Mouse (Mus musculus) midbrain, embryonic 13.5 days (tissue): ENCODE results near the gene Mageb18. TPM values are rescaled to one million over a fixed set of nuclear protein-coding genes. Genes with fewer than 3 reads are reported as not detected.

Experiments used
- ATAC-seq: fragments of 200-750 bp; cut with Nextera tagmentation; 2 replicates; pipeline ENCODE4 v1.8.0; 2017; ENCODE audit warnings: mild to moderate bottlenecking, moderate TSS enrichment, moderate library complexity
- H3K27ac ChIP-seq: fragments of 300-500 bp; sonication (generic); 2 replicates; pipeline ENCODE4 v1.5.1; 2015; ENCODE audit warnings: inconsistent platforms, mild to moderate bottlenecking, moderate library complexity
- H3K27me3 ChIP-seq: fragments of 300-500 bp; sonication (generic); 2 replicates; pipeline ENCODE4 v1.6.1; 2015; ENCODE audit warnings: mild to moderate bottlenecking, inconsistent platforms
- H3K36me3 ChIP-seq: fragments of 300-500 bp; sonication (generic); 2 replicates; pipeline ENCODE4 v1.6.1; 2015; ENCODE audit warnings: mild to moderate bottlenecking, inconsistent platforms
- H3K4me1 ChIP-seq: fragments of 300-500 bp; sonication (generic); replicated peaks from 2 replicates; pipeline ENCODE4 v1.6.1; 2015; ENCODE audit warnings: inconsistent platforms
- H3K4me2 ChIP-seq: fragments of 300-500 bp; sonication (generic); replicated peaks from 2 replicates; pipeline ENCODE4 v1.6.1; 2015; ENCODE audit warnings: moderate library complexity, mild to moderate bottlenecking, inconsistent platforms
- H3K4me3 ChIP-seq: fragments of 300-500 bp; sonication (generic); replicated peaks from 2 replicates; pipeline ENCODE4 v1.5.1; 2015; ENCODE audit warnings: mild to moderate bottlenecking, inconsistent platforms
- H3K9ac ChIP-seq: fragments of 300-500 bp; sonication (generic); replicated peaks from 2 replicates; pipeline ENCODE4 v1.6.1; 2015; ENCODE audit warnings: mild to moderate bottlenecking, inconsistent platforms
- H3K9me3 ChIP-seq: fragments of 300-500 bp; sonication (generic); 2 replicates; pipeline ENCODE4 v1.6.1; 2016; ENCODE audit warnings: mild to moderate bottlenecking, inconsistent platforms
- WGBS: fragments of 180-500 bp; shearing (Covaris S2); methylation state at CpG from one replicate; pipeline ENCODE4 v1.1.7; 2015; 5-methylcytosine and 5-hydroxymethylcytosine counted together
- polyA plus RNA-seq: library from polyadenylated mRNA; unstranded; fragments of >200 nt; fragmentation: Nextera tagmentation; extraction: Ambion mirVana; gene quantifications from 2 replicates; pipeline ENCODE4 v1.2.1, GENCODE M21; 2015

Mageb18 gene
- polyA plus RNA-seq, 1 experiment from 2014 or later: not detected

DNA sequence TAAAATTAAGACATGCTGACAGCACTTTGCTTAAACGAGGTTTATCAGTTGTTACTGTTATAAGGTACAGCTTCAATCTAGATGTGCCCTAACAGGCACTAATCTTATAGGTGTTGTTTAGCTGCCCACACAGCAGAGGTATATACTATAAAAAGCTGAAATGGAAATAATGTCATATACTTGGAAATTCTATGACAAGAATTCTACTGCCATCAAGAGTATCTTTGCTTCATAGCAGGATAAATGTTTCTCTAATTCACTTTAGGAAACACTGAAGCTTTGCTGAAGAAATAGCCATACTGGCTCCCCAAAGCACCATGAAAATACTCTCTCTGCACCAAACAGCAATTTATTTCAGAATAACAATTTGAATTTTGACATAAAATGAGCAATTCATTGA, 265.9 kb downstream of the Mageb18 start:
- Histone ChIP-seq H3K9ac (no peak overlapping the region), H3K4me2 (no peak overlapping the region), H3K27me3 (no peaks in the 10 kb centered on the region), H3K4me1 (no peaks in the 10 kb centered on the region), H3K36me3 (no peaks in the 10 kb centered on the region), H3K4me3 (no peak overlapping the region), H3K27ac (no peak overlapping the region), H3K9me3 (no peaks in the 10 kb centered on the region)
- 68% methylated on average over 1 of the region's 1 CpGs for WGBS
- ATAC-seq: no peak

DNA sequence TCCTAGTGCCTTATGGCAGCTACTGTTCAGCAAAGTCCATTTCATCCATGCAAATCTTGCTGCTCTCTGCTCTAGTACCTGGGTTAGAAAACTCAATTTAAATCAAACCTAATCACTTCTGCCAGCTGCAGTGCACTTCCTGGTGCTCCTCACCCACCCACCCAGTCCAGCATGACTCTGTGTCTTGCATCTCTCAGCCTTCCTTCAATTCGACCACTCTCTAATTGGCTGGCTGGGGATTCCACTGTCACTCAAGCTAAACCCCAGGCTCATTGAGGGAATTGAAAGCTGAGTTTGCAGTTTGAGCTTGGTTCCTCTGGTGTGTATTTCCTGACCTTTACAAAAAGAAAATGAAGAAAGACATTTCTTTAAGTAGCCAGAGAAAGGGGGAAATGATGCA, 275.8 kb downstream of the Mageb18 start:
- ATAC-seq: no peak
- Histone ChIP-seq H3K36me3 (no peaks in the 10 kb centered on the region), H3K27ac (no peak overlapping the region), H3K4me2 (no peak overlapping the region), H3K9ac (no peak overlapping the region), H3K9me3 (no peaks in the 10 kb centered on the region), H3K27me3 (no peaks in the 10 kb centered on the region), H3K4me1 (no peaks in the 10 kb centered on the region), H3K4me3 (no peak overlapping the region)
- 43% methylated on average over 1 of the region's 1 CpGs for WGBS

DNA sequence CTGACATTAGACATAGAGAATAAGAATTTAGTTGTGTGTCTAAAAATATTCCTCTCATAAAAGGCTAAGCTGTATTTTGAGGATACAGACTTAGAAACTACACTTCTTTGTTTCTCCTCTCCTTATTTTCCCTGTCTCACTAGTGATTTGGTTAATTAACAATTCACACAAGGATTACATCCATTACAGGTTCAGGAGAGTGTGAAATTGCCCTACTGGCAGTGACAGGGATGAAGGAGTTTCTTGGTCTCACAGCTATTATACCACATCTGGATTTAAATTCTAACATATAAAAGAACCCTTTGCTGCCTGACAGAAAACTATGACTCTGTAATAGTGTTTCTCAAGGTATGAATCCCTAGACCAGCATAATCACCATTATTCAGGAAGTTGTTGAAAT, 318.8 kb downstream of the Mageb18 start:
- Histone ChIP-seq H3K27me3 (no peaks in the 10 kb centered on the region), H3K4me3 (no peak overlapping the region), H3K27ac (no peak overlapping the region), H3K9ac (no peak overlapping the region), H3K9me3 (no peaks in the 10 kb centered on the region), H3K4me1 (no peaks in the 10 kb centered on the region), H3K36me3 (no peaks in the 10 kb centered on the region), H3K4me2 (no peak overlapping the region)
- no peak for ATAC-seq

Other genes starting within 250 kb of the Mageb18 start
- not detected in 2 replicates for gene Gm5941, start 109.6 kb downstream of the Mageb18 start, polyA plus RNA-seq